Mouse (Mus musculus) forebrain, postnatal 0 days (tissue): ENCODE data around the gene Prps1l1. TPM values are rescaled to one million over a fixed set of nuclear protein-coding genes. Genes with fewer than 3 reads are reported as not detected.

ENCODE experiments used
- ATAC-seq: fragments of 200-750 bp; cut with Nextera tagmentation; 2 replicates; pipeline ENCODE4 v1.8.0; 2017; ENCODE audit warnings: mild to moderate bottlenecking, moderate library complexity
- DNase-seq: peaks from one replicate; pipeline ENCODE4 v3.0.0-alpha.2; 2015
- H3K27ac ChIP-seq: fragments of 300-500 bp; sonication (generic); 2 replicates; pipeline ENCODE4 v1.5.1; 2014; ENCODE audit warnings: low read depth, mild to moderate bottlenecking, antibody characterized with exemption, low read length, moderate library complexity, mixed read lengths
- H3K27me3 ChIP-seq: fragments of 300-500 bp; sonication (generic); 2 replicates; pipeline ENCODE4 v1.6.1; 2014; ENCODE audit warnings: mild to moderate bottlenecking, low read length, mixed read lengths; ENCODE audit not compliant: insufficient read depth
- H3K36me3 ChIP-seq: fragments of 300-500 bp; sonication (generic); 2 replicates; pipeline ENCODE4 v1.6.1; 2014; ENCODE audit warnings: mild to moderate bottlenecking, moderate library complexity; ENCODE audit not compliant: insufficient read depth
- H3K4me1 ChIP-seq: fragments of 300-500 bp; sonication (generic); 2 replicates; pipeline ENCODE4 v1.6.1; 2014; ENCODE audit warnings: antibody characterized with exemption; ENCODE audit not compliant: insufficient read depth
- H3K4me2 ChIP-seq: fragments of 300-500 bp; sonication (generic); 2 replicates; pipeline ENCODE4 v1.6.1; 2014; ENCODE audit warnings: low read depth, mild to moderate bottlenecking, moderate library complexity
- H3K4me3 ChIP-seq: fragments of 300-500 bp; sonication (generic); 2 replicates; pipeline ENCODE4 v1.5.1; 2014; ENCODE audit warnings: low read depth, low read length, mixed read lengths
- H3K9ac ChIP-seq: fragments of 300-500 bp; sonication (generic); 2 replicates; pipeline ENCODE4 v1.6.1; 2014; ENCODE audit warnings: mild to moderate bottlenecking
- H3K9me3 ChIP-seq: fragments of 300-500 bp; sonication (generic); 2 replicates; pipeline ENCODE4 v1.6.1; 2016; ENCODE audit warnings: low read length
- CTCF ChIP-seq: sonication (generic); IDR thresholded peaks from 2 replicates; pipeline ENCODE4 v1.5.1; 2016; ENCODE audit warnings: antibody characterized with exemption, control low read depth, low read depth
- WGBS: fragments of 180-500 bp; shearing (Covaris S2); extraction: QIAGEN DNeasy Blood & Tissue Kit; methylation state at CpG from one replicate; pipeline ENCODE4 v1.1.7; 2014; 5-methylcytosine and 5-hydroxymethylcytosine counted together
- polyA plus RNA-seq: library from polyadenylated mRNA; unstranded; fragments of >200 nt; fragmentation: Nextera tagmentation; extraction: Ambion mirVana; gene quantifications from 2 replicates; pipeline ENCODE4 v1.2.1, GENCODE M21; 2015
- total RNA-seq: library from RNA; depleted of rRNA; stranded (reverse); fragments of >200 nt; gene quantifications from 2 replicates; pipeline ENCODE4 v1.2.3, GENCODE M21; 2014; rRNA removed

Prps1l1 gene
- not detected in 2 replicates for total RNA-seq
- polyA plus RNA-seq: not detected in 2 replicates

GRCm38 (mm10) chr12:34984461-34984860, at the start of gene Prps1l1:
TSS of gene Prps1l1 (plus strand) at chr12:34984761.
- Histone ChIP-seq H3K27me3 (no peaks in the 10 kb centered on the region), H3K9me3 (no peaks in the 10 kb centered on the region), H3K4me1 (no peaks in the 10 kb centered on the region), H3K9ac (no peak within 1 kb of the TSS), H3K36me3 (no peaks in the 10 kb centered on the region), H3K4me2 (no peak within 1 kb of the TSS), H3K27ac (no peak within 1 kb of the TSS), H3K4me3 (no peak within 1 kb of the TSS)
- DNase-seq (no peak), ATAC-seq (no peak)
- WGBS: 85% methylated on average over 4 of the region's 4 CpGs
- no peak for TF ChIP-seq CTCF

GRCm38 (mm10) chr12:34937918-34938317, 46.6 kb upstream of the Prps1l1 start:
- Histone ChIP-seq H3K9me3 (no peaks in the 10 kb centered on the region), H3K4me1 (no peaks in the 10 kb centered on the region), H3K4me3 (no peak overlapping the region), H3K27me3 (no peaks in the 10 kb centered on the region), H3K27ac (no peak overlapping the region), H3K36me3 (no peaks in the 10 kb centered on the region), H3K4me2 (no peak overlapping the region), H3K9ac (no peak overlapping the region)
- DNase-seq (no peak), ATAC-seq (no peak)
- 97% methylated on average over 1 of the region's 1 CpGs for WGBS
- peak; percentile 21; the same call in 1 of the 2 replicates for TF ChIP-seq CTCF

GRCm38 (mm10) chr12:34949066-34949706, 35.4 kb upstream of the Prps1l1 start:
- no peak for TF ChIP-seq CTCF
- H3K27me3 ChIP-seq: no peaks in the 10 kb centered on the region
- ATAC-seq (no peak), DNase-seq (no peak)
- no peaks in the 10 kb centered on the region for H3K36me3 ChIP-seq
- H3K4me3 ChIP-seq: no peak overlapping the region
- H3K9ac ChIP-seq: no peak overlapping the region
- WGBS: 88% methylated on average over 6 of the region's 6 CpGs
- H3K9me3 ChIP-seq: no peaks in the 10 kb centered on the region
- H3K4me2 ChIP-seq: no peak overlapping the region
- no peak overlapping the region for H3K27ac ChIP-seq
- no peaks in the 10 kb centered on the region for H3K4me1 ChIP-seq

DNA sequence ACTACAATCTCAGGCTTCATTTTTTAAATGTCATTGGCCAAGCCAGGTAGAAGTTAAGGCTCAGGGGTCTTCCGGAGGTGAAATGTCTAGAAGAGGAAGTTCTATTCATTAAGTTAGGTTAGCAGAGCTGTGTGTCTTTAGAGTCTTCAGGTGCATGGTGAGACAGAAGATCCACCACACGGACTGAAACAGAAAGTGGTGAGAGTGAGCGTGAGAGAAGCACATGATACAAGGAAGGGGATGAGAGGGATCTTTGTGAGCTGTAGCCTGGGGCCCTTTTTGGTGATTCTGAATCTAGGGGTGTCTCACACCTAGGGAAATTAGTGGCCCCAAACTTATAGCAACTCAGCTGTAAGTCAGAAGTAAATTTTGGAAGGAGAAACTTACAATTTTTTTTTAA, 8.6 kb upstream of the Prps1l1 start:
- Histone ChIP-seq H3K4me2 (no peak overlapping the region), H3K36me3 (no peaks in the 10 kb centered on the region), H3K4me3 (no peak overlapping the region), H3K27me3 (no peaks in the 10 kb centered on the region), H3K27ac (no peak overlapping the region), H3K9ac (no peak overlapping the region), H3K9me3 (no peaks in the 10 kb centered on the region), H3K4me1 (no peaks in the 10 kb centered on the region)
- DNase-seq: no peak
- no peak for ATAC-seq
- 90% methylated on average over 3 of the region's 3 CpGs for WGBS
- TF ChIP-seq CTCF: no peak

DNA sequence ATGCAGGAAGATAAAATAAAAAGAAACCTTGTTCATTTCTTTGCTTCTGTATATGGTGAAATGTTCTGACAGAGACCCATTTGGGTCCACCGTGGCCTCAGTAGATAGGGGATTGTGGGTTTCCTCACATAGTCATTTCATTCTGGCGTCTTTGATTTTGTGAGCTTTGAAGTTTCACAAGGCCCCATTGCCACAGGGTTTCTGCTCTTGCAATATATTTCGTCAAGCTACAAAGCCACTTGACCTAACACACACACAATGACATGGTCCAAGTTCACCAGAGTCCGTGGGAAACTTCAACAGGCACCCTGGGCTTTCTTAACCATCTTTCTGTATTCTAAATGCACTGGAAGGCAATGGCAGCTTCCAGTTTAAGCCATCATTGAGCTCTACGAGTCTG, 1.3 kb downstream of the Prps1l1 start:
- Histone ChIP-seq H3K27me3 (no peaks in the 10 kb centered on the region), H3K36me3 (no peaks in the 10 kb centered on the region), H3K4me3 (no peak overlapping the region), H3K27ac (no peak overlapping the region), H3K4me1 (no peaks in the 10 kb centered on the region), H3K9ac (no peak overlapping the region), H3K9me3 (no peaks in the 10 kb centered on the region), H3K4me2 (no peak overlapping the region)
- TF ChIP-seq CTCF: no peak
- ATAC-seq (no peak), DNase-seq (no peak)
- 87% methylated on average over 5 of the region's 5 CpGs for WGBS

GRCm38 (mm10) chr12:34989537-34990200, 5.1 kb downstream of the Prps1l1 start:
- TF ChIP-seq CTCF: no peak
- DNase-seq (no peak), ATAC-seq (no peak)
- H3K9me3 ChIP-seq: no peaks in the 10 kb centered on the region
- H3K36me3 ChIP-seq: no peaks in the 10 kb centered on the region
- H3K9ac ChIP-seq: no peak overlapping the region
- no peaks in the 10 kb centered on the region for H3K4me1 ChIP-seq
- H3K27me3 ChIP-seq: no peaks in the 10 kb centered on the region
- H3K27ac ChIP-seq: no peak overlapping the region
- H3K4me2 ChIP-seq: no peak overlapping the region
- 84% methylated on average over 7 of the region's 7 CpGs for WGBS
- H3K4me3 ChIP-seq: no peak overlapping the region

GRCm38 (mm10) chr12:34990387-34990786, 5.8 kb downstream of the Prps1l1 start:
- WGBS: 92% methylated on average over 4 of the region's 4 CpGs
- TF ChIP-seq CTCF: no peak
- no peak for DNase-seq

More at GRCm38 (mm10) chr12:34990387-34990786, 5.8 kb downstream of the Prps1l1 start:
- H3K27me3 ChIP-seq: no peaks in the 10 kb centered on the region
- no peak overlapping the region for H3K27ac ChIP-seq
- no peak overlapping the region for H3K4me2 ChIP-seq
- 0 out of 2 replicates have a peak, but pooled peaks cover 2% of the 10 kb centered on the region for H3K9me3 ChIP-seq
- ATAC-seq: no peak
- no peaks in the 10 kb centered on the region for H3K4me1 ChIP-seq
- H3K9ac ChIP-seq: no peak overlapping the region
- no peaks in the 10 kb centered on the region for H3K36me3 ChIP-seq
- H3K4me3 ChIP-seq: no peak overlapping the region
